Mouse (Mus musculus): ENCODE data around the gene Tle4.

DNA sequence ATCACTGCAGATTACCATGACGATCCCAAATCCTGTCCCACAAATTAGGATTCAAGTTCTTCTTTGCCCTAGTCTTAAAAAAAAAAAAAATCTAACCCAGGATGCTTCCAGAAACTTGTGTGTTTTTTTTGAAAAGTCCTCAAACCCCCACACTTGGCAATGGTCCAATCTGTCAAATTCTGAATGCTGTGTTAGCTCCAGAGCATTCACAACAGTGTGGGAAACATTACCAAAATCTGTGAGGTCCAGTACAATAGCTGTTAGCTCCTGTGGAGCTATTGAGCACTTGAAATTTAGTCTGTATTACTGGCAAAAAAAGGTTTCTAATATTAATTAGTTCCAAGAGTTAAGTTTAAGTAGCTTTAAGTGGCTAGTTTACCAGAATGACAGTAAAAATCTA lies 150.4 kb downstream of the Tle4 start:
- no peak for TF ChIP-seq EP300 (IDR thresholded peaks at IDR 0.05; ENCODE audit: low read depth)
- TF ChIP-seq CTCF (IDR thresholded peaks at IDR 0.05; ENCODE audit: low read depth), result no peak

Measured in heart, postnatal 0 days (tissue).